Mouse (Mus musculus): ENCODE data around the gene Slc13a3.

GRCm38 (mm10) chr2:165387370-165387769 lies 85.7 kb downstream of the Slc13a3 start:
- no peak for TF ChIP-seq CTCF (IDR thresholded peaks at IDR 0.05; ENCODE audit: low read depth, low read length)
- TF ChIP-seq GATA1 (IDR thresholded peaks at IDR 0.05; ENCODE audit: borderline replicate concordance, low read length) = no peak
- no peak for TF ChIP-seq TAL1 (conservative IDR thresholded peaks at IDR 0.05; ENCODE audit: low read depth, low read length)

All from G1E (cell line).